Mouse (Mus musculus) inflammation-experienced regulatory T-cells, adult 6 months (primary cell): Measurements from ENCODE around the gene Cldnd1. TPM values are rescaled to one million over a fixed set of nuclear protein-coding genes. Genes with fewer than 3 reads are reported as not detected.

ENCODE experiments used
- ATAC-seq: one replicate; pipeline ENCODE4 v1.8.0; 2017
- polyA plus RNA-seq, 3 experiments: library from polyadenylated mRNA; unstranded; fragments of 100-300 nt; shearing (Covaris generic); gene quantifications; one replicate each; pipeline ENCODE4 v1.2.1; 2017

Cldnd1 gene
- polyA plus RNA-seq, 3 experiments from 2014 or later = 231 to 337 (median 232) TPM

- ATAC-seq = peak; percentile 24
Observed at GRCm38 (mm10) chr16:58708601-58709475, 18.9 kb upstream of the Cldnd1 start.

- ATAC-seq = no peak
Observed at GRCm38 (mm10) chr16:58709536-58709935, 18.2 kb upstream of the Cldnd1 start.

- peak; percentile 62 for ATAC-seq
Observed at GRCm38 (mm10) chr16:58712221-58712620, 15.5 kb upstream of the Cldnd1 start.

GRCm38 (mm10) chr16:58713128-58713527 is 14.6 kb upstream of the Cldnd1 start:
- no peak for ATAC-seq

GRCm38 (mm10) chr16:58715018-58715417 is 12.7 kb upstream of the Cldnd1 start:
- no peak for ATAC-seq

GRCm38 (mm10) chr16:58718666-58719120 is 9.0 kb upstream of the Cldnd1 start, which contains the start of gene Gpr15:
Gpr15 (minus strand) TSS chr16:58719070.
- ATAC-seq = peak; percentile 51

- peak; percentile 39 for ATAC-seq
Observed at GRCm38 (mm10) chr16:58722292-58722691, 5.4 kb upstream of the Cldnd1 start.

DNA sequence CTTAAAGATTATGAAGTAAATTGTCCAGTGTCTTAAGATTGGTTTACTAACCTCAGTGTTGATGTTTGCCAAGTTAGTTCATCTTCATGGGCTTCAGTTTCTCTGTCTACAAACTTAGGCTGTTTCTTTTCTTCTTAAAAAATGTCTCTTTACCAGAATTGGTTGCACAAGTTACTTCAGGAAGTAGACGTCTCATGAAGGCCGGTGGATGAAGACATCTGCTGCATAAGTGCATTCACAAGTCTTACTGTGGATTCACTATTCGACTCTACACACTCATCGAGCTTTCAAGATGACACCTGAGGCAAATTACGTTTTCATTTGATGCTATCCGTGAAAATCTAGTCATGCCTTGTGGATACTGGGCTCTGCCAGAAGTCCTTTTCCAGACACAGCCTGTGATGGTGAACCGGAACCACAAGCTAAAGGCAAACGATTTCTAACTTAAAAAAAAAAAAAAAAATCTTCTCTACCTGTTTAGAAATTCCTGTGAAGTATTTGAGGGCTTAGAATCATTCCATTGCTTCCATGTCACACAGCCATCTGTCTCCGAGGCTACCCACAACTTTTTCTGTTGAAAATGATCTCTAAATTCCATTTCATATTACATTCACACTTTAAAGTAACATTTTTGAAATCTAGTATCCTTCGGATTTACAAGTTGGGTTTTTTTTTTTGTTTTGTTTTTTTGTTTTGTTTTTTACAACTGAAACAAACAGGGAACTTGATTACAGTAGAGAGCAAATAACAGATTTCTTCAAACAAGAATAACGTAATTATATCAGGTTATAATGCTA is 832 bp upstream of the Cldnd1 start:
- no peak for ATAC-seq

DNA sequence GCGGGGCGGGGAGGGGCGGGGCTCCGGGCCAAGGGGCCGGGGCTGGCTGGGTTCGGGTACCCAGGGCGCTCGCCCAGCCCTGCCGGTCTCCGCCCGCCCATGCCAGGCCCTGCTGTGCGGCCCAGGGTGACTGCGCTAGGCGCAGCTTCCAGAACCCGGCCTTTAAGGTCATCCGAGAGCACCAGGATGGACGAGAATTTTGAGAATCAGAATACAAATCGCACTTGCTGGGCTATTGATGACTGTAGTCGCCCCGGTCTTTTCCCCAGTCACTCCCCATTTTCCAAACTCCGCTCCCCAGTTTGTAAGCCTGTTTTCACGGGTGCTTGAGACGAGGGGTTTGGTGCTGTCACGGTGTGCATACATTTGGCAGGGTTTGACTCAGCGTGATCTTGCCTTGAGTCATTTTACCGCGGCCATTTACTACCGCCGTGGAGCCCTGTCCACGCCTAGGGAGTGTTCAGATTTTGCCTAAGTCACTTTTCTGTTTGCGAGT is 514 bp downstream of the Cldnd1 start:
- ATAC-seq = peak; percentile 20

DNA sequence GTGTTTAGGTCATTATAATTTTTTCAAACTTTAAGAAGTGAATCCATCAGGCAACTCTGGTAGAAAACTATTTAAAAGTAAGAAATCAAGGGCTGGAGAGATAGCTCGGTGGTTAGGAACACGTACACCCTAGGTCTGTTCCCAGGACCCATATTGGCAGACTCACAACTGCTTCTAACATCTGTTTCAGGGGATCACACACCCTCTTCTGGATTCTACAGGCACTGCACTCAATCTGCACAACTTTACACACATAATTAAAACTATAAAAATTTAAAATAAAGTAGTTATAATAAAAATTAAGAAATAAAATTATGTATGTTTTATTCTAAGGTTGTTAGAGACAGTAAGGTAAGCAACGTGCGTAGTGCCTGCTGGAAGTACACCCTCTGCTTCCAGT is 10.5 kb downstream of the Cldnd1 start:
- ATAC-seq = peak; percentile 62

- no peak for ATAC-seq
Observed at GRCm38 (mm10) chr16:58738800-58739199, 11.1 kb downstream of the Cldnd1 start.

- ATAC-seq = no peak
Observed at GRCm38 (mm10) chr16:58740751-58741150, 13.0 kb downstream of the Cldnd1 start.

DNA sequence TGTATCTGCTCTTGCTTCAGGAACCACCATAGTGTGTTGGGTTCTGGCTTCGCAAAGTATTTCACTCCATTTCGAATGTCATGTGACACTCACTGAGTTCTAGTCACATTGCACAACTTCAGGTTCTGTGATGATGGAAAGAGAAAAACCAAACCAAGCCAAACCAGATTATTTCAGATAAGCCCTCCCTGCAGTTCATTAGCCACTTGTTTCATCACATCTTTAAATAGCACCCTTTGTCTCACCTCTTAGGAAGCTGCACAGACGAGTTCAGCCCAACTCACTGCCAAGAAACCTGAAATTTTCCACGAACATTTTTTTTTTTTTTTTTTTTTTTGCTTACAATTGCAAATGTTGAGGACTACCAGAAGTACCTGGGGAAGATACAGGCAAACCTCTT is 19.0 kb downstream of the Cldnd1 start:
- no peak for ATAC-seq

GRCm38 (mm10) chr16:58751314-58751713 is 23.6 kb downstream of the Cldnd1 start:
- ATAC-seq = peak; percentile 84

DNA sequence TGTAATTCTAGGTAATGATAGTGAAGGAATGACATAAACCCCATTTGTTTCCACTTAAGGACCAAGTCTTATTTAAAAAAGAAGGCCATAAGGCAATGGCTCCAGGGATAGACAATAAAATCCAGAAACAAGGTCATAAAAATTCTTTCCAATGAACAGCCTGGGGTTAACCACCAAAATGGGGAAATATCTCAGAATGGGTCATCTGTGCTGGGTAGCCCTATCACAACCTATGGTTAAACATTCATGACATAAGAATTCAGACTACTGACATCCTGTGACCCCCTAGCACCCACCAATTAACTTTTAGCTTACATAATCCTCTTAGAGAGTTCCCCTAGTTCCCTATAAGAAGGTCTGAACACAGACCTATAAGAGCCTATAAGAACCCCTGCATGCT is 28.5 kb downstream of the Cldnd1 start:
- no peak for ATAC-seq

DNA sequence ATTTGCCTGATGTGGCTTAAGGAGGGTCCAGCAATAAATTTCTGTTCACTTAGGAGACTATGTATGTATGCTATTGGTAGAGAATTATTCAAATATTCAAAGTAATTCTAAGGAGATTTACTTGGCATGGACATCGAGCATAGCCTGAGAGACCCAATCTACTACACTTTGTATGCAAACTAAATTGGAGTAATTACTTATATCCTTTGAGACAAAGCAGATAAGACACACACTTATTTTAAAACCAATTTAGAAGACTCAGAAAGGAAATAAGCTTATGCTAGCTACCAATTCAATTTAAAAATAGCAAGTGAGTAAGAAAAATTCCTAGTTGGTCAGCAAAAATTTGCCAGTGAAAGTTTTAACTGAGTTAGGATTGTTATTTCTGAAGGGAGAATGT is 35.4 kb downstream of the Cldnd1 start, which contains the start of gene Olfr172:
Gene Olfr172 (minus strand): TSS at position 101 of the 400 bp plus-strand sequence.
- ATAC-seq = no peak

Other genes with a start within 250 kb of the Cldnd1 start
- gene St3gal6, start 203.7 kb upstream of the Cldnd1 start, polyA plus RNA-seq = 10 to 100 TPM in 1 of 3 experiments, 1 to 10 TPM in 2; 4.0 to 31.5 (median 8.5) TPM
- not detected for gene Gm813, start 110.9 kb upstream of the Cldnd1 start, polyA plus RNA-seq
- gene E330017A01Rik, start 89.2 kb upstream of the Cldnd1 start, polyA plus RNA-seq = not detected
- gene Cpox, start 57.6 kb upstream of the Cldnd1 start, polyA plus RNA-seq = 10 to 100 TPM; 38.9 to 52.3 (median 41.0) TPM
- gene Gpr15, start 8.8 kb upstream of the Cldnd1 start, polyA plus RNA-seq = 10 to 100 TPM; 25.1 to 29.8 (median 28.5) TPM
- gene Olfr172, start 35.3 kb downstream of the Cldnd1 start, polyA plus RNA-seq = under 1 TPM in 1 of 3 experiments, not detected in 2; 0.24 TPM
- 1 to 10 TPM in 2 of 3 experiments, under 1 TPM in 1; 0.98 to 2.2 (median 2.0) TPM for gene Olfr173, start 72.4 kb downstream of the Cldnd1 start, polyA plus RNA-seq
- gene Olfr175-ps1, start 98.9 kb downstream of the Cldnd1 start, polyA plus RNA-seq = under 1 TPM in 1 of 3 experiments, not detected in 2; 0.70 TPM
- gene Olfr177, start 146.9 kb downstream of the Cldnd1 start, polyA plus RNA-seq = not detected
- gene Olfr178, start 164.2 kb downstream of the Cldnd1 start, polyA plus RNA-seq = not detected
- gene Olfr181, start 200.8 kb downstream of the Cldnd1 start, polyA plus RNA-seq = not detected
- gene Olfr180, start 201.5 kb downstream of the Cldnd1 start, polyA plus RNA-seq = not detected